8 mouse cellular contexts compared by ENCODE assay signal in the genomic region with DNA sequence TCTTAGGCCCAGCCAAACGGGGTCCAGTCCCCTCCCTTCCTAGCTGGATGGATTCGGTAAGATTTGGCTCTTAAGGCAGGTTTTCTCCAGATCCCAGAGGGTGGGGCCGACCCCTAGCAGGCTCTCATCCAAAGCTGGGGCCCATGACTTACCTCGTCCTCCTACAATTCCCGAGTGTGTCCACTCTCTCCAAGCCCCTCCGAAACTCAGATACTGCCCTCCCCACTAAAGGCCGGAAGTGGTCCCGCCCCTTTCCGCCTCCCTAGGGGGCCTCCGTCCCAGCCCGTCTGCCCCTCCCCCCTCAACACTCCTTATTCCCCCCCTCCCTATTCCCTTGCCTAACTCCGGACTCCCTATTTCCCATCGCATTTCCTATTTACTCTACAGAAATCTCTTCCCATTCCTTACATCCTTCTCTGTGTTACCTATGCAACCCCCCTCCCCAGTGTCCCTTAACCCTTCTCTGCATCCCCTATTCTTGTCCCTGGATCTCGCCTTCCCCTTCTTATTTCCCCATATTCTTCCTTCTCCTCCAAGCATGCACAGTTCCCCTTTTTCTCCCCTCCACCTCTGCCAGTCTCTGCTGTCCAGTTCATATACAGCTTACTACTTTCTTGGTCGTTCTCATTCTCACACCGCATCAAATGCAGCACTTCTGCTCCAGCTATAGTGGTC. TPM values are rescaled to one million over a fixed set of nuclear protein-coding genes. Genes with fewer than 3 reads are reported as not detected.
DNase-seq lines count a peak whose midpoint lies in the region; ATAC-seq and TF ChIP-seq lines count a peak whose summit lies in the region.

No protein-coding gene starts in this region.

- no peak for TF ChIP-seq POLR2A in olfactory bulb, adult 2 months (IDR thresholded peaks at IDR 0.05; ENCODE audit: insufficient read depth, low read depth, low read length)

- ATAC-seq in embryonic facial prominence, embryonic 14.5 days (ENCODE audit: low read depth) = peak; percentile 59; the same call in 1 of the 2 replicates
- peak; percentile 65 for ATAC-seq in heart, embryonic 15.5 days (replicated peaks; ENCODE audit: insufficient number of reproducible peaks, insufficient read depth, low FRiP score, low read depth)
- peak; percentile 58 for ATAC-seq in kidney, postnatal 0 days (replicated peaks; ENCODE audit: low FRiP score, low read depth)
- ATAC-seq in lung, embryonic 14.5 days (ENCODE audit: insufficient read depth) = peak; percentile 77

- no peaks in the 10 kb centered on the region for H3K27me3 ChIP-seq in embryonic facial prominence, embryonic 14.5 days (replicated peaks; ENCODE audit: control insufficient read depth, insufficient read depth, low read length)
- no peaks in the 10 kb centered on the region for H3K27me3 ChIP-seq in heart, embryonic 15.5 days
- no peaks in the 10 kb centered on the region for H3K27me3 ChIP-seq in kidney, postnatal 0 days (ENCODE audit: insufficient read depth, low read length)
- no peaks in the 10 kb centered on the region for H3K27me3 ChIP-seq in lung, embryonic 14.5 days (ENCODE audit: insufficient read depth, low read length)

- no peak for TF ChIP-seq CTCF in kidney, postnatal 0 days (IDR thresholded peaks at IDR 0.05; ENCODE audit: low read depth)
- TF ChIP-seq CTCF in lung, embryonic 14.5 days (IDR thresholded peaks at IDR 0.05; ENCODE audit: low read depth) = no peak
- no peak for TF ChIP-seq CTCF in olfactory bulb, adult 2 months (IDR thresholded peaks at IDR 0.05; ENCODE audit: insufficient read depth, low read depth, low read length)

- peak overlapping the region; percentile 69 for H3K9ac ChIP-seq in embryonic facial prominence, embryonic 14.5 days (ENCODE audit: low read depth, low read length)
- peak overlapping the region; percentile 64 for H3K9ac ChIP-seq in heart, embryonic 15.5 days
- peak overlapping the region; percentile 46; the same call in 1 of the 2 replicates for H3K9ac ChIP-seq in kidney, postnatal 0 days (ENCODE audit: low read depth, low read length)
- peak overlapping the region; percentile 55 for H3K9ac ChIP-seq in lung, embryonic 14.5 days

- DNase-seq in urinary bladder, postnatal 14 days (ENCODE audit: low spot score) = peak; percentile 12
- no peak for DNase-seq in urinary bladder, postnatal 10 days (ENCODE audit: low spot score)
- DNase-seq in embryonic facial prominence, embryonic 14.5 days (ENCODE audit: low spot score) = no peak
- peak; percentile 68 for DNase-seq in kidney, postnatal 0 days (ENCODE audit: low spot score)
- DNase-seq in lung, embryonic 14.5 days = peak; percentile 79
- no peak for DNase-seq in c-Kit-positive CD71-positive TER-119-positive erythroid progenitor cells, embryonic 14.5 days (ENCODE audit: low spot score)

- peak overlapping the region; percentile 87 for H3K27ac ChIP-seq in embryonic facial prominence, embryonic 14.5 days (replicated peaks; ENCODE audit: low read depth, low read length)
- peak overlapping the region; percentile 86 for H3K27ac ChIP-seq in heart, embryonic 15.5 days
- H3K27ac ChIP-seq in kidney, postnatal 0 days = peak overlapping the region; percentile 72
- H3K27ac ChIP-seq in lung, embryonic 14.5 days (ENCODE audit: low read depth) = peak overlapping the region; percentile 86
- H3K27ac ChIP-seq in olfactory bulb, adult 2 months (ENCODE audit: insufficient read depth, low read depth, low read length) = no peak overlapping the region

- H3K4me1 ChIP-seq in embryonic facial prominence, embryonic 14.5 days (ENCODE audit: control insufficient read depth, insufficient read depth, low read length) = peaks cover 5% of the 10 kb centered on the region; the same call in 1 of the 2 replicates
- H3K4me1 ChIP-seq in heart, embryonic 15.5 days (replicated peaks) = peaks cover 7% of the 10 kb centered on the region; the same call in 1 of the 2 replicates
- no peaks in the 10 kb centered on the region for H3K4me1 ChIP-seq in kidney, postnatal 0 days (replicated peaks; ENCODE audit: insufficient read depth, low read length)
- no peaks in the 10 kb centered on the region for H3K4me1 ChIP-seq in lung, embryonic 14.5 days (ENCODE audit: insufficient read depth)
- peaks cover 9% of the 10 kb centered on the region for H3K4me1 ChIP-seq in olfactory bulb, adult 2 months (ENCODE audit: control insufficient read depth, insufficient read depth, low read length)

- peaks cover 35% of the 10 kb centered on the region for H3K36me3 ChIP-seq in embryonic facial prominence, embryonic 14.5 days (ENCODE audit: control insufficient read depth, insufficient read depth, low read length)
- H3K36me3 ChIP-seq in heart, embryonic 15.5 days = peaks cover 15% of the 10 kb centered on the region
- peaks cover 6% of the 10 kb centered on the region; the same call in 1 of the 2 replicates for H3K36me3 ChIP-seq in kidney, postnatal 0 days (ENCODE audit: insufficient read depth, low read length)
- peaks cover 24% of the 10 kb centered on the region; the same call in 1 of the 2 replicates for H3K36me3 ChIP-seq in lung, embryonic 14.5 days (ENCODE audit: insufficient read depth)

- peak overlapping the region; percentile 50 for H3K4me3 ChIP-seq in embryonic facial prominence, embryonic 14.5 days (ENCODE audit: low read depth, low read length)
- H3K4me3 ChIP-seq in heart, embryonic 15.5 days = peak overlapping the region; percentile 63
- H3K4me3 ChIP-seq in kidney, postnatal 0 days (replicated peaks; ENCODE audit: low read depth, low read length) = peak overlapping the region; percentile 42
- H3K4me3 ChIP-seq in lung, embryonic 14.5 days (ENCODE audit: low read depth, low read length) = peak overlapping the region; percentile 49
- peak overlapping the region; percentile 84 for H3K4me3 ChIP-seq in olfactory bulb, adult 2 months (ENCODE audit: insufficient read depth, low read depth, low read length)

- H3K4me2 ChIP-seq in embryonic facial prominence, embryonic 14.5 days (ENCODE audit: low read depth, low read length) = peak overlapping the region; percentile 60
- H3K4me2 ChIP-seq in heart, embryonic 15.5 days = peak overlapping the region; percentile 62
- peak overlapping the region; percentile 52 for H3K4me2 ChIP-seq in kidney, postnatal 0 days (ENCODE audit: low read length)
- peak overlapping the region; percentile 60 for H3K4me2 ChIP-seq in lung, embryonic 14.5 days

- no peaks in the 10 kb centered on the region for H3K9me3 ChIP-seq in embryonic facial prominence, embryonic 14.5 days (ENCODE audit: control insufficient read depth, low read length)
- no peaks in the 10 kb centered on the region for H3K9me3 ChIP-seq in heart, embryonic 15.5 days (replicated peaks)
- no peaks in the 10 kb centered on the region for H3K9me3 ChIP-seq in kidney, postnatal 0 days (replicated peaks; ENCODE audit: low read length)
- H3K9me3 ChIP-seq in lung, embryonic 14.5 days (ENCODE audit: low read depth, low read length) = no peaks in the 10 kb centered on the region

- WGBS in embryonic facial prominence, embryonic 14.5 days = 12% methylated on average over 14 of the region's 16 CpGs
- WGBS in heart, embryonic 15.5 days = 21% methylated on average over 16 of the region's 16 CpGs
- WGBS in kidney, postnatal 0 days = 34% methylated on average over 16 of the region's 16 CpGs
- 11% methylated on average over 16 of the region's 16 CpGs for WGBS in lung, embryonic 14.5 days
- WGBS in olfactory bulb, adult 2 months = 19% methylated on average over 15 of the region's 16 CpGs

RNA-seq across cellular contexts. Expression of a gene that starts 0.5 kb away (rescaled TPM):
- 964 and 1,045 TPM in 2 replicates for polyA plus RNA-seq in embryonic facial prominence, embryonic 14.5 days (2014; fragmentation: Nextera tagmentation; extraction: Ambion mirVana)
- polyA plus RNA-seq in heart, embryonic 15.5 days (2015; fragmentation: Nextera tagmentation; extraction: Ambion mirVana) = 468 and 563 TPM in 2 replicates
- polyA plus RNA-seq in kidney, postnatal 0 days (2015; fragmentation: Nextera tagmentation; extraction: Ambion mirVana) = 449 and 472 TPM in 2 replicates
- polyA plus RNA-seq in lung, embryonic 14.5 days (2014; fragmentation: Nextera tagmentation; extraction: Ambion mirVana) = 946 and 954 TPM in 2 replicates
- polyA plus RNA-seq in olfactory bulb, adult 2 months (2012; ENCODE audit: insufficient read depth, insufficient read length, low replicate concordance, missing spikeins) = not detected in 2 replicates

Comparison
In these comparisons a context has a peak if more than half of its experiments do, and no peak if none do; other contexts are left out.
1. DNase-seq: peak in urinary bladder, postnatal 14 days (single experiment), kidney, postnatal 0 days (single experiment) and lung, embryonic 14.5 days (single experiment); none in urinary bladder, postnatal 10 days (single experiment), embryonic facial prominence, embryonic 14.5 days (single experiment) and c-Kit-positive CD71-positive TER-119-positive erythroid progenitor cells, embryonic 14.5 days (single experiment).
2. Peak in every context shown above with its lines, with median percentiles within 50 percentile points of each other: ATAC-seq, H3K4me2 ChIP-seq, H3K4me3 ChIP-seq and H3K9ac ChIP-seq.